Mouse (Mus musculus): Measurements from ENCODE around the gene Fstl1. TPM values are rescaled to one million over a fixed set of nuclear protein-coding genes. Genes with fewer than 3 reads are reported as not detected.

Gene Fstl1
- polyA plus RNA-seq, 1 experiment from 2014 or later: 429 TPM

DNA sequence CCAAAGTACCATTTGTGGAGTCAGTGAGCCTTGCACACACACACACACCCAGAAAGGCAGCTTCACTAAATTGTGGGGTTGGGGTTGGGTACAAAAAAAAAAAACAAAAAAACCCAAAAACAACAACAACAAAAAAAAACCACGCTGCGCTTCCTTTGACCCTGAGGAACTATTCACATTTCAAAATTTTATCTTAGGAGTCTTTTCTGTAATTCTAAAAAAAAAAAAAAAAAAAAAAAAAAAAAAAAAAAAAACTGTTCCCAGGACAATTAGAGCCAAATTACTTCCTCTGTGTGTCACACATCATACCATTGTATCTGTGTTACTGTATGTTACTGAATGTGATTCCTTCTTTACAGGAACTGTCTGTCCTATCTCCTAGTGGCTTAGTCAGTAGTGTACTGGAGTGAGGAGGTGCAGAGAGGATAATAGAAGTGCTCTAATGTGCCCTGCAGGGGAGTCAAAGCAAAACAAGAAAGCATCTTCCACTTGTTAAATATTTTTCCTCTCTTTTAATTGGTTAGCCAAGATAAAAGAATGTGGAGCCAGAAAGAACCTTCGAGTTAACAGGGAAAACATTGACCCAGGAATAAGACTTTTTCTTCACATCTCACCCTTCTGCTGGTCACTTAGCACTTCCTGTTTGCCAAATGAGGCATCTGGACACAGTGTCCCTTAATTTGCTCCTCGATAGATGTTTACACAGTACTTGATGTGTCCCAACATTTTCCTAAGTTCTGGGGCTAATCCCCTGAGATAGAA is 93.0 kb downstream of the Fstl1 start:
- Histone ChIP-seq H3K9ac (peak overlapping the region; percentile 98), H3K4me2 (peak overlapping the region; percentile 79), H3K4me1 (peaks cover 31% of the 10 kb centered on the region), H3K36me3 (peaks cover 4% of the 10 kb centered on the region; the same call in 1 of the 2 replicates), H3K27me3 (replicated peaks) (no peaks in the 10 kb centered on the region), H3K4me3 (peak overlapping the region; percentile 87), H3K27ac (replicated peaks) (peak overlapping the region; percentile 95), H3K9me3 (no peaks in the 10 kb centered on the region)
- no peak for ATAC-seq (ENCODE audit: extremely low read depth, insufficient number of reproducible peaks, low FRiP score, low TSS enrichment)
- WGBS: 24% methylated on average over 4 of the region's 4 CpGs

DNA sequence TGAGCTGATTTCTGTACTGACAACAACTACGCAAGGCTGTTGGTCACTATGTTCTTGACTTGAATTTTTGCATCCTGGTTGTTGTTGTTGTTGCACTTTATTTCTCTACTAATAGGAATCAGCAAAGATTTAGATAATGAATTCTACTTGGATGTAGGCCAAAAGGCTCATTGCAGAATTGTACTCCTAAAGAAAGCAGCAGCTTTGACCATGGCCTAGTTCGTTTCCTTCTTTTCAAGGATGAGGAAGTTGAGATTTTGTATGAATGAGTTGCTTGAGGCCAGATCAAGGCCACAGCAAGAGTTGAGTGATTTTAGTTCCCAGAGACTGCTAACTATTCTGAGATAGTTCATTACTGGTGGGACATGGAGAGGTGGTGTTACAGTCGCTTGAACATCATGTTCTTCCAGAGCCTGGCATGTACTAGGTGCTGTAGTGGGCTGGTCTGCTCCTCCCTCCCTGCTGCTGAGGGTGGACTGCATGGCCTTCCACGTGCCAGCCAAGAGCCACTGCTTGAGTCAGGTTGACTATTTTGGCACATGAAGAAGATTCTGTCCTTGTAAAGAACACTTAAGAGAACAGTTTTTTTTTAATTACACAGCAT is 94.5 kb downstream of the Fstl1 start:
- Histone ChIP-seq H3K4me3 (peak overlapping the region; percentile 87; the same call in 1 of the 2 replicates), H3K9me3 (no peaks in the 10 kb centered on the region), H3K4me1 (peaks cover 39% of the 10 kb centered on the region), H3K36me3 (peaks cover 4% of the 10 kb centered on the region; the same call in 1 of the 2 replicates), H3K9ac (no peak overlapping the region), H3K27me3 (replicated peaks) (no peaks in the 10 kb centered on the region), H3K4me2 (peak overlapping the region; percentile 79), H3K27ac (replicated peaks) (no peak overlapping the region)
- 55% methylated on average over 4 of the region's 4 CpGs for WGBS
- ATAC-seq (ENCODE audit: extremely low read depth, insufficient number of reproducible peaks, low FRiP score, low TSS enrichment): no peak

DNA sequence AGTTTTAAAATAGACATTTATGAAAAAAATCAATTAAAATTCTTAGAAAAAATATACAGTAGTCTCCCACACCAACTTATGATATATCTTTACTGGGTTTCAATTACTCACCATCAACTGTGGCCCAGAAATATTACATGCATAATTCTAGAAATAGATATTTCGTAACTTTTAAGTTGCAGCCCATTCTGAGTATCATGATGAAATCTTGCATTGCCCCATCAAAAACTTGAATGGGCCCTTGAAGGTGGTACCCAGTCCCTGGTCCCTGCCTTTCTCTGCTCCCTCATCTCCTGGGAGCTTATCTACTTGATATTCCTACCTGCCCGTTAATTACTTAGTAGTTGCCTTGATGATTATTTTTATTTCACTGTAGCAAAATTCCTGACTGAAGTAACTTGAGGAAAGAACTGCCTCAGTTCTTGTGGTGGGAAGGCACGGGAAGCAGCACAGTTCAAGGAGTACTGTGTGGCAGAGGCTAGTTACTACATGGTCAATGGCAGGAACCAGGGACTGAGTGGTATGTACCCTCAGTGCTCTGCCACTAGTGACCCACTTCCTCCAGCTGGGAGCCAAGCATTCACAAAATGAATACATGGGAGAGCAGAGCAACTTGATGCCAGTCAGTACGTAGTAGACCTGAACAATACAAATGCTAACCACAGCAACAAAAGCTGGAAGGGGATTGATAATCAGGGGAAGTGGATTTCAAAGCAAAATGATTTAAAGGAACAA is 98.0 kb downstream of the Fstl1 start:
- 0 out of 2 replicates have a peak overlapping the region, but pooled peaks have one; percentile 16 for H3K27ac ChIP-seq (replicated peaks)
- no peak overlapping the region for H3K4me3 ChIP-seq
- H3K36me3 ChIP-seq: peaks cover 31% of the 10 kb centered on the region
- peaks cover 46% of the 10 kb centered on the region for H3K4me1 ChIP-seq
- H3K9me3 ChIP-seq: no peaks in the 10 kb centered on the region
- no peak overlapping the region for H3K9ac ChIP-seq
- no peak for ATAC-seq (ENCODE audit: extremely low read depth, insufficient number of reproducible peaks, low FRiP score, low TSS enrichment)
- no peaks in the 10 kb centered on the region for H3K27me3 ChIP-seq (replicated peaks)
- no peak overlapping the region for H3K4me2 ChIP-seq
- 76% methylated on average over 4 of the region's 4 CpGs for WGBS

- H3K4me2 ChIP-seq: no peak overlapping the region
- 91% methylated on average over 3 of the region's 3 CpGs for WGBS
- H3K9ac ChIP-seq: no peak overlapping the region
- peaks cover 38% of the 10 kb centered on the region for H3K4me1 ChIP-seq
- no peak for ATAC-seq (ENCODE audit: extremely low read depth, insufficient number of reproducible peaks, low FRiP score, low TSS enrichment)
- H3K36me3 ChIP-seq: peaks cover 52% of the 10 kb centered on the region
- no peaks in the 10 kb centered on the region for H3K9me3 ChIP-seq
- H3K27ac ChIP-seq (replicated peaks): no peak overlapping the region
- H3K4me3 ChIP-seq: no peak overlapping the region
- no peaks in the 10 kb centered on the region for H3K27me3 ChIP-seq (replicated peaks)
Observed at GRCm38 (mm10) chr16:37877406-37877805, 100.7 kb downstream of the Fstl1 start.

GRCm38 (mm10) chr16:37878951-37879505 is 102.4 kb downstream of the Fstl1 start:
- Histone ChIP-seq H3K9ac (no peak overlapping the region), H3K27ac (replicated peaks) (no peak overlapping the region), H3K4me2 (no peak overlapping the region), H3K27me3 (replicated peaks) (no peaks in the 10 kb centered on the region), H3K36me3 (peaks cover 68% of the 10 kb centered on the region), H3K4me3 (no peak overlapping the region), H3K9me3 (no peaks in the 10 kb centered on the region), H3K4me1 (peaks cover 35% of the 10 kb centered on the region)
- WGBS: 83% methylated on average over 7 of the region's 7 CpGs
- no peak for ATAC-seq (ENCODE audit: extremely low read depth, insufficient number of reproducible peaks, low FRiP score, low TSS enrichment)

DNA sequence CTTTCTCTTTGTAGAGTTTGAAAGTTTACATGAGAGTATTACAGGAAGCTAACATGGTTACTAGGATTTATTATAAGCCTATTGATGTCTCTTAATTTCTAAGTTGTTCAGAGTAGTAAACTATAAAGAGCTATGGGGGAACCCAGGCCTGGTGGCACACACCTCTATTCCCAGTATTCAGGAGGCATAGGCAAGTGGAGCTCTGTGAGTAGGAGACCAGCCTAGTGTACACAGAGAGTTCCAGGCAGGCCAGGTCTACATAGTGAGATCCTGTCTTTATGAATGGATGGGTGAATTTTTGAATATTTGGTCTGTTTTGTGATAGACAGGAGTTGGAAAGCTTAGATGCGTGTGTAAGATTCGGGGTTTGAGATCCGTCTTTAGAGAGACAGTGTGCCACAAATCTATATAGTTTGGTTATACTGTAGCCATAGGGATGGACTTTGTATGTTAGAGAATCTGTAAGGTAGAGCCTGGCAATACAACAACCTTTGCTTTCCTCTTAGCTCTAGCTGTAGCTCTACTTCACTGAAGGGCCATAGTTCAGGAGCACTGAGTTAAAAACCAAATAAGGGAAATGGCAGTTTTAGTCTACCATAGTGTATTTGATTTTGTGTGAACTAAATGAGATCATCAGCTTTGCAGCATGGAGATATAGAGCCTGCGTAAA is 103.2 kb downstream of the Fstl1 start:
- H3K4me2 ChIP-seq: no peak overlapping the region
- H3K36me3 ChIP-seq: peaks cover 72% of the 10 kb centered on the region
- no peaks in the 10 kb centered on the region for H3K27me3 ChIP-seq (replicated peaks)
- no peak overlapping the region for H3K9ac ChIP-seq
- no peaks in the 10 kb centered on the region for H3K9me3 ChIP-seq
- 89% methylated on average over 4 of the region's 4 CpGs for WGBS
- no peak overlapping the region for H3K4me3 ChIP-seq
- peak overlapping the region; percentile 29; the same call in 1 of the 2 replicates for H3K27ac ChIP-seq (replicated peaks)
- no peak for ATAC-seq (ENCODE audit: extremely low read depth, insufficient number of reproducible peaks, low FRiP score, low TSS enrichment)
- H3K4me1 ChIP-seq: peaks cover 31% of the 10 kb centered on the region

DNA sequence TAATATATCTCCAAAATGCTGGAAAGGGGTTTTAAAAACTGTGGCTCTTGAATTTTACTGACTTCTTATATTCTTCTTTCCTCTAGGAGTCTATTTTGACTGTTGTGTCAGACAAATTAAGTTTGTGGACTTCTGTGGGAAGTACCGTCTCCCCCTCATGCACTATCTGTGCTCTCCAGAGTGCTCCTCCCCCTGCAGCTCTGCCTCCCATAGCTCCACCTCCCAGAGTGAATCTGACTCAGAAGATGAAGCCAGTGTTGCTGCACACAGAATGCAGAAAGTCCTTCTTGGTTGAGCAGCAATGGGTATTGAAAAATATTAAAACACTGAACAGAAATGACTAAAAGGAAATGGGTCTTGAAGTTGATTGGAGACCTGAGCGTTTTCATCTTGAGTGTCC is 104.5 kb downstream of the Fstl1 start:
- H3K27me3 ChIP-seq (replicated peaks): no peaks in the 10 kb centered on the region

More for the DNA sequence above, 104.5 kb downstream of the Fstl1 start:
- Histone ChIP-seq H3K4me2 (no peak overlapping the region), H3K9ac (no peak overlapping the region), H3K4me1 (peaks cover 26% of the 10 kb centered on the region), H3K4me3 (no peak overlapping the region), H3K36me3 (peaks cover 74% of the 10 kb centered on the region), H3K9me3 (no peaks in the 10 kb centered on the region), H3K27ac (replicated peaks) (no peak overlapping the region)
- no peak for ATAC-seq (ENCODE audit: extremely low read depth, insufficient number of reproducible peaks, low FRiP score, low TSS enrichment)
- 51% methylated on average over 2 of the region's 2 CpGs for WGBS

Other genes with a start within 250 kb of the Fstl1 start
- 20.4 and 20.5 TPM in 2 replicates for gene Gtf2e1, start 237.1 kb upstream of the Fstl1 start, polyA plus RNA-seq (2015; fragmentation: Nextera tagmentation; extraction: Ambion mirVana)
- 23.8 and 26.4 TPM in 2 replicates for gene Rabl3, start 237.0 kb upstream of the Fstl1 start, polyA plus RNA-seq (2015; fragmentation: Nextera tagmentation; extraction: Ambion mirVana)
- 0.16 and 1.8 TPM in 2 replicates for gene Hgd, start 196.7 kb upstream of the Fstl1 start, polyA plus RNA-seq (2015; fragmentation: Nextera tagmentation; extraction: Ambion mirVana)
- 69.4 and 84.7 TPM in 2 replicates for gene Ndufb4, start 122.4 kb upstream of the Fstl1 start, polyA plus RNA-seq (2015; fragmentation: Nextera tagmentation; extraction: Ambion mirVana)
- gene Gm36028, start 84.3 kb downstream of the Fstl1 start, polyA plus RNA-seq (2015; fragmentation: Nextera tagmentation; extraction: Ambion mirVana): 0.31 and 0.57 TPM in 2 replicates
- gene Lrrc58, start 91.5 kb downstream of the Fstl1 start, polyA plus RNA-seq (2015; fragmentation: Nextera tagmentation; extraction: Ambion mirVana): 35.0 and 37.1 TPM in 2 replicates
- gene Gpr156, start 139.6 kb downstream of the Fstl1 start, polyA plus RNA-seq (2015; fragmentation: Nextera tagmentation; extraction: Ambion mirVana): 0.47 and 0.52 TPM in 2 replicates